Mouse (Mus musculus): ENCODE data around the gene Fads2.
A peak's percentile ranks its signal among the peaks of the same experiment; 100 is the strongest.

The Fads2 gene

GRCm38 (mm10) chr19:10013913-10014312 lies 87.6 kb downstream of the Fads2 start:
- DNase-seq (ENCODE audit: low spot score): no peak

- no peak for DNase-seq (ENCODE audit: low spot score)
Measured at GRCm38 (mm10) chr19:10013348-10013747, 88.2 kb downstream of the Fads2 start.

GRCm38 (mm10) chr19:10012827-10013278 lies 88.7 kb downstream of the Fads2 start:
- peak; percentile 53 for DNase-seq (ENCODE audit: low spot score)

Data from testis, postnatal 14 days (tissue).